Mouse (Mus musculus): ENCODE measurements around the gene Ush2a. TPM values are rescaled to one million over a fixed set of nuclear protein-coding genes. Genes with fewer than 3 reads are reported as not detected.

Ush2a gene
- polyA plus RNA-seq, 1 experiment = not detected

GRCm38 (mm10) chr1:188504958-188505357 is 243.1 kb downstream of the Ush2a start:
- TF ChIP-seq POLR2A (IDR thresholded peaks at IDR 0.05; ENCODE audit: borderline replicate concordance, extremely low read depth, low read depth, low read length) (no peak), CTCF (IDR thresholded peaks at IDR 0.05; ENCODE audit: insufficient read depth, low read length) (no peak)
- 74% methylated on average over 5 of the region's 5 CpGs for WGBS
- no peak overlapping the region for H3K4me3 ChIP-seq (replicated peaks; ENCODE audit: extremely low read depth, low read depth, low read length)
- no peak for DNase-seq
- no peaks in the 10 kb centered on the region for H3K4me1 ChIP-seq (ENCODE audit: control insufficient read depth, insufficient read depth, low read length)

- 79% methylated on average over 8 of the region's 8 CpGs for WGBS
- no peak overlapping the region for H3K4me3 ChIP-seq (replicated peaks; ENCODE audit: extremely low read depth, low read depth, low read length)
- DNase-seq = no peak
- TF ChIP-seq CTCF (IDR thresholded peaks at IDR 0.05; ENCODE audit: insufficient read depth, low read length) (no peak), POLR2A (IDR thresholded peaks at IDR 0.05; ENCODE audit: borderline replicate concordance, extremely low read depth, low read depth, low read length) (no peak)
- H3K4me1 ChIP-seq (ENCODE audit: control insufficient read depth, insufficient read depth, low read length) = no peaks in the 10 kb centered on the region
These were observed 257.0 kb downstream of the Ush2a start for GRCm38 (mm10) chr1:188518792-188519191.

- TF ChIP-seq CTCF (IDR thresholded peaks at IDR 0.05; ENCODE audit: insufficient read depth, low read length) (no peak), POLR2A (IDR thresholded peaks at IDR 0.05; ENCODE audit: borderline replicate concordance, extremely low read depth, low read depth, low read length) (no peak)
- 64% methylated on average over 3 of the region's 3 CpGs for WGBS
- H3K4me3 ChIP-seq (replicated peaks; ENCODE audit: extremely low read depth, low read depth, low read length) = no peak overlapping the region
- DNase-seq = no peak
- H3K4me1 ChIP-seq (ENCODE audit: control insufficient read depth, insufficient read depth, low read length) = no peaks in the 10 kb centered on the region
These were observed 265.6 kb downstream of the Ush2a start for GRCm38 (mm10) chr1:188527451-188527850.

- 90% methylated on average over 6 of the region's 6 CpGs for WGBS
- no peak for DNase-seq
- Histone ChIP-seq H3K4me1 (ENCODE audit: control insufficient read depth, insufficient read depth, low read length) (no peaks in the 10 kb centered on the region), H3K4me3 (replicated peaks; ENCODE audit: extremely low read depth, low read depth, low read length) (no peak overlapping the region)
- TF ChIP-seq CTCF (IDR thresholded peaks at IDR 0.05; ENCODE audit: insufficient read depth, low read length) (no peak), POLR2A (IDR thresholded peaks at IDR 0.05; ENCODE audit: borderline replicate concordance, extremely low read depth, low read depth, low read length) (no peak)
These were observed 267.8 kb downstream of the Ush2a start for GRCm38 (mm10) chr1:188529606-188530131.

GRCm38 (mm10) chr1:188537021-188537420 is 275.2 kb downstream of the Ush2a start:
- 72% methylated on average over 1 of the region's 1 CpGs for WGBS
- DNase-seq = no peak
- H3K4me3 ChIP-seq (replicated peaks; ENCODE audit: extremely low read depth, low read depth, low read length) = no peak overlapping the region
- H3K4me1 ChIP-seq (ENCODE audit: control insufficient read depth, insufficient read depth, low read length) = no peaks in the 10 kb centered on the region
- TF ChIP-seq CTCF (IDR thresholded peaks at IDR 0.05; ENCODE audit: insufficient read depth, low read length) = no peak
- no peak for TF ChIP-seq POLR2A (IDR thresholded peaks at IDR 0.05; ENCODE audit: borderline replicate concordance, extremely low read depth, low read depth, low read length)

- 91% methylated on average over 5 of the region's 5 CpGs for WGBS
- Histone ChIP-seq H3K4me1 (ENCODE audit: control insufficient read depth, insufficient read depth, low read length) (no peaks in the 10 kb centered on the region), H3K4me3 (replicated peaks; ENCODE audit: extremely low read depth, low read depth, low read length) (no peak overlapping the region)
- TF ChIP-seq POLR2A (IDR thresholded peaks at IDR 0.05; ENCODE audit: borderline replicate concordance, extremely low read depth, low read depth, low read length) (no peak), CTCF (IDR thresholded peaks at IDR 0.05; ENCODE audit: insufficient read depth, low read length) (no peak)
- DNase-seq = no peak
These were observed 277.8 kb downstream of the Ush2a start for GRCm38 (mm10) chr1:188539621-188540020.

- WGBS = 89% methylated on average over 3 of the region's 3 CpGs
- H3K4me1 ChIP-seq (ENCODE audit: control insufficient read depth, insufficient read depth, low read length) = no peaks in the 10 kb centered on the region
- DNase-seq = no peak
- no peak overlapping the region for H3K4me3 ChIP-seq (replicated peaks; ENCODE audit: extremely low read depth, low read depth, low read length)
- TF ChIP-seq CTCF (IDR thresholded peaks at IDR 0.05; ENCODE audit: insufficient read depth, low read length) (no peak), POLR2A (IDR thresholded peaks at IDR 0.05; ENCODE audit: borderline replicate concordance, extremely low read depth, low read depth, low read length) (no peak)
These were observed 279.7 kb downstream of the Ush2a start for GRCm38 (mm10) chr1:188541492-188541891.

DNA sequence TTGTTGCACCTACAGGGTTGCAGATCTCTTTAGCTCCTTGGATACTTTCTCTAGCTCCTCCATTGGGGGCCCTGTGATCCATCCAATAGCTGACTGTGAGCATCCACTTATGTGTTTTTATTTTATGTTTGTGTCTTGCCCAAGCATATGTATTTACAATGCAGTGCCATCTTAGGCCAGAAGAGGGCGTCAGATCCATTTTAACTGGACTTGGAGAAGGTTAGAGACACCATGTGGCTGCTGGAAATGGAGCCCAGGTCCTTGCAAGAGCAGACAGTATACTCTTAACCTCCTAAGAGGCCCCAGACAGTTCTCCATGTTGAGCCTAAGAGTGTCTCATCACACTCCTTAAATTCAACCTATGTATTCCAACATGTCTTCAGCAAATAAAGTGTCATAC is 281.5 kb downstream of the Ush2a start:
- DNase-seq = no peak
- Histone ChIP-seq H3K4me1 (ENCODE audit: control insufficient read depth, insufficient read depth, low read length) (no peaks in the 10 kb centered on the region), H3K4me3 (replicated peaks; ENCODE audit: extremely low read depth, low read depth, low read length) (no peak overlapping the region)
- WGBS = 9% methylated on average over 1 of the region's 1 CpGs
- no peak for TF ChIP-seq POLR2A (IDR thresholded peaks at IDR 0.05; ENCODE audit: borderline replicate concordance, extremely low read depth, low read depth, low read length)
- no peak for TF ChIP-seq CTCF (IDR thresholded peaks at IDR 0.05; ENCODE audit: insufficient read depth, low read length)

DNA sequence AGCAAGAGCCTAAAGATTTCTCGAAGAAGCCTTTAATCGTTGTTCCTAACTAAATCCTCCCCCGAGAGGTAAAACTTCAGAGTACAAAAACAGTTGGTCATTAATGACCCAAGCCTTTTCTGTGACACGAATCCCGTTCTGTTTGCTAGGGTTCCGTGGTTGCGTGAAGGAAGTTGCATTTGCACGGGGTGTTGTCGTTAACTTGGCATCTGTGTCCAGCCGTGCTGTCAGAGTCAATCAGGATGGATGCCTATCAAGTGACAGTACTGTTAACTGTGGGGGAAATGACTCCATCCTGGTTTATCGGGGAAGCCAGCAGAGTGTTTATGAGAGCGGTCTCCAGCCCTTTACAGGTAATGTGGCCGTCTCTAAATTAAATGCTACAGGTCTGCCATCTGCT is 287.9 kb downstream of the Ush2a start:
- Histone ChIP-seq H3K4me1 (ENCODE audit: control insufficient read depth, insufficient read depth, low read length) (no peaks in the 10 kb centered on the region), H3K4me3 (replicated peaks; ENCODE audit: extremely low read depth, low read depth, low read length) (no peak overlapping the region)
- TF ChIP-seq CTCF (IDR thresholded peaks at IDR 0.05; ENCODE audit: insufficient read depth, low read length) (no peak), POLR2A (IDR thresholded peaks at IDR 0.05; ENCODE audit: borderline replicate concordance, extremely low read depth, low read depth, low read length) (no peak)
- WGBS = 60% methylated on average over 13 of the region's 13 CpGs
- no peak for DNase-seq

- 63% methylated on average over 5 of the region's 5 CpGs for WGBS
- no peaks in the 10 kb centered on the region for H3K4me1 ChIP-seq (ENCODE audit: control insufficient read depth, insufficient read depth, low read length)
These were observed 290.0 kb downstream of the Ush2a start for GRCm38 (mm10) chr1:188551802-188552201.

More at GRCm38 (mm10) chr1:188551802-188552201, 290.0 kb downstream of the Ush2a start:
- TF ChIP-seq CTCF (IDR thresholded peaks at IDR 0.05; ENCODE audit: insufficient read depth, low read length) (no peak), POLR2A (IDR thresholded peaks at IDR 0.05; ENCODE audit: borderline replicate concordance, extremely low read depth, low read depth, low read length) (no peak)
- no peak for DNase-seq
- H3K4me3 ChIP-seq (replicated peaks; ENCODE audit: extremely low read depth, low read depth, low read length) = no peak overlapping the region

Measured in lung, adult 2 months (tissue).